Mouse (Mus musculus): ENCODE measurements at regions not wholly inside any gene's neighbourhood (a gene's known extent, or its start where the extent isn't known, plus 50 kb on each side); places are given as distances from the start of the nearest gene placed in this dataset.

DNA sequence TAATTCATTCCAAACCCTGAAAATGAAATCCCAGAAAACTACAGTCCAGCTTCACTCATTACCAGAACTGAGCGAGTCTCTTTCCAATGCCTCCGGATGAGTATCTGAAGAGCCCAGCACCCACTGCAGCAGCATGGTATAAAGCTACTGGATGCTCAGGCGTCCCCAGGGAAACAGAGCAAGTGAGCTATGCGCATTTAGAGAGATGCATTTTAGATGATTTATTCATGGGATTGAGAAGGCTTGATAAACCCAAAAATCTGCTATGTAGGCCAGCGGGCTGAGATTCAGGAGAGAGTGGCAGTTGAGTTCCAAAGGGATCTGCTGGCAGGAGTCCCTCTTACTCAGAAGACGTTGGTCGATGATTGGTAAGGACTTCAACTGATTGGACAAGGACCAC is 93.4 kb upstream of the Shb start:
- no peak for TF ChIP-seq POLR2A (IDR thresholded peaks at IDR 0.05; ENCODE audit: insufficient read length, low read depth)
- TF ChIP-seq POLR2AphosphoS2 (IDR thresholded peaks at IDR 0.05; ENCODE audit: insufficient read length, low read depth), result no peak
